Mouse (Mus musculus): Measurements from ENCODE around the gene Sik3.
A peak's percentile ranks its signal among the peaks of the same experiment; 100 is the strongest.
"Not testable (repeated sequence)": the region's sequence is repeated elsewhere in the genome, so short reads cannot be mapped to it uniquely, and the experiment has no call there.

Gene Sik3

GRCm38 (mm10) chr9:46103154-46103553, 90.5 kb downstream of the Sik3 start:
- DNase-seq (ENCODE audit: low spot score in 2 of 2) = no peak

DNA sequence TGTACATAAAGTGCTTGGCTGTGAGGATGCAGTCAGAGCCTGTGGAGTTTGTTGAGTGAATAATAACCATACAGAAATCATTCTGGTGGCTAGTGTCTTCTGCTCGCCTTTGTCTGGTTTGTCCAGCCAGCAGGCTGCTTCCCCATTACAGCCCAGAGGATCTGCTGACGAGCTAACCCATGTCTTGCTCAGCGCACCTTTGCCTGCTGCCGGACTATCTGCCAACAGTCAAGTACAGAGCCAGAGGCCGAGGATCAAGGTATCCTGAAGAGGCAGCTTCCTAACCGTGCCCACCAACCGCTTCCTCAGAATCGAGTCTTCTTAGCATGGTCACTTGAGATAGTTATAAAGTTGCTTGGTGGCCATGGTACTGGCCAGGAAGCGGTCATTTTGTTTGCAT, 93.5 kb downstream of the Sik3 start:
- DNase-seq (ENCODE audit: low spot score in 2 of 2) = no peak

- DNase-seq (ENCODE audit: low spot score in 2 of 2) = no peak
Observed at GRCm38 (mm10) chr9:46110648-46111047, 98.0 kb downstream of the Sik3 start.

- no peak for DNase-seq (ENCODE audit: low spot score in 2 of 2)
Observed at GRCm38 (mm10) chr9:46111334-46111733, 98.7 kb downstream of the Sik3 start.

DNA sequence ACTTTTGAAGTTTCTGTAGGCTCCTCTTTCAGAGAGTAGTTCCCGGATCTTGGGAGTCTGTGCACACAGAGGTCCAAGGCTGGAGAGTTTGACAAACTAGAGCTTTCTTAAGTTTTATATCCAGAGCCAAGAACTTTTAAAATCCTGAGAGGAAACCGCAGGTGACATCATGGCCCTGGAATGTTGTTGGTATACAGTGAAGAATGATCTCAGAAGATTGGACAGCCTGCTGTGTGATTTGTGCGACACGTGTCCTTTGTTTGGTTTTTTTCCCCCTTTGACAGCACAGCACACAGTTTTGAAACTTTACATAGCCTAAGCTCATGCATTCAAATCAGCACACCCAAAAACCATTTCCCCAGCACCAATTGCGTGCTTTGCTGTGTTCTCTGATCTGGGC, 99.6 kb downstream of the Sik3 start:
- DNase-seq (ENCODE audit: low spot score in 2 of 2) = no peak

DNA sequence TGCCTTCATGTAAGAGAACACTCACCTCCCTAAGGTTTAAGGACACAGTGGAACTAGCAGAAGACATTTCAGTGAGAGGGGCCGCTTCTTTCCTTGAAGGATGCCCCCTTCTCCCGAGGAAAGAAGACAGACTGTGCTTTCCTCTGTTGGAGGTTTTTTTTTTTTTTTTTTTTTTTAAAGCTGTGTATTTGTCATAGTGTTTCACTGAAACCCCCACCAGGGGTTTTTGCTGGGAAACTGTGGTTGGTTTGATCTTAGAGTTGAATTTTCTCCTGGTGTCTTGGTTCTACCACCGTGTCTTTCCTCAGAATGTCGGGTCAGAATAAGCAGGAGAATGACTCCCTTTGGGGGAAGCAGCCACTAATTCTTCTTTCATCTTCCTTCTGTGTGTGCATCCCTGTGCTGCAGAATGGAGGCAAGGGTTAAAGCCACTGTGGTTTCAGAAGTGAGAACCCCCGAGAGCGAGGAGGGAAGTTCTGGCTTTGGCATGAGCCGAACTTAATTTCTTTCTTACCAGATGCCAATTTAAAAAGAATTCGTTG, 106.3 kb downstream of the Sik3 start:
- peak in 1 of 2 experiments; percentile 16 for DNase-seq (ENCODE audit: low spot score in 2 of 2)

DNA sequence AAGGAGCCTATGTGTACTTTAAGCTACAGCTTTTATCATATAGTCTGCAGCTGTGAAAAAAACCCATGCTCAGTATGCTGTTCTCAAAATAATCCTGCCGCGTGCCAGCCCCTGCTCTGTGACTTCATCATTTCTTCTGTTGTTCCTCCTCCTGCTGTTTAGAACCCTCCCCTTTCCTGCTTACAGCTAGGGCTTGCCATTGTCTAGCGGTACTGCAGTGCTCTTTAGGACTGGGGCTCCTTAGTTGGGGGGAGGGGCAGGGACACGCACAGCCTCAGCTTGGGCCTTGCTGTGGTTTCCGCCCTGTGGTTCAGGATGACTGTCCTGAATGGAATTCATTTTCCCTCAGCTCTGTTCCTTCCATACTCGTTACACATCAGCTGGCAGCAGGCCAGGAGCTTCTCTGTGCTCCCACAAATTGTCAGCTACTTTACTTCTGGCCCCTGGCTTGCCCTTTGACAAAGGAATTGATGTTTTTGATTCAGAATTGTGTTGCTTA, 107.4 kb downstream of the Sik3 start:
- peak; percentile 71 to 77 for DNase-seq (ENCODE audit: low spot score in 2 of 2)

- peak in 1 of 2 experiments; percentile 15 for DNase-seq (ENCODE audit: low spot score in 2 of 2)
Observed at GRCm38 (mm10) chr9:46120468-46121253, 108.0 kb downstream of the Sik3 start.

DNA sequence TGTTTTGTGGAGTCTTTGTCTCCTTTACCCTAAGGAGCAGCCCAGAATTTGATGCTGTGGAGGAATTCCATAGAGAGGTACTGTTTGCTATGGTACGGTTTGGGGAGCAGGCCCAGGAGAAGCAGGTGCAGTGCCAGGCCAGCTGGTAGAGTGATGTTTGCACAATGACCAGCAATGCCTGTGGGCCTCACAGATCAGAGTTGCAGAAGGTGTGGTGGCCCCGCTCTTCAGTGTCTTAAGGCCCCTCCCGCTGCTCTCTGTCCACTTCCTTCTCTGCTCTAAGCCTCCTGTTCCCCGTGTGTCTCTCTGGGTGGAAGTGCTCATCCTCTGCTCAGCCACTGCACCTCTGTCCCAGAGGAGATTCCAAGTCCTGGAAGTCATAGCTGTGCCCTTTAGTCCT, 108.9 kb downstream of the Sik3 start:
- peak in 1 of 2 experiments; percentile 17 for DNase-seq (ENCODE audit: low spot score in 2 of 2)

- DNase-seq (ENCODE audit: low spot score in 2 of 2) = peak in 1 of 2 experiments; percentile 20
Observed at GRCm38 (mm10) chr9:46122731-46123130, 110.1 kb downstream of the Sik3 start.

DNA sequence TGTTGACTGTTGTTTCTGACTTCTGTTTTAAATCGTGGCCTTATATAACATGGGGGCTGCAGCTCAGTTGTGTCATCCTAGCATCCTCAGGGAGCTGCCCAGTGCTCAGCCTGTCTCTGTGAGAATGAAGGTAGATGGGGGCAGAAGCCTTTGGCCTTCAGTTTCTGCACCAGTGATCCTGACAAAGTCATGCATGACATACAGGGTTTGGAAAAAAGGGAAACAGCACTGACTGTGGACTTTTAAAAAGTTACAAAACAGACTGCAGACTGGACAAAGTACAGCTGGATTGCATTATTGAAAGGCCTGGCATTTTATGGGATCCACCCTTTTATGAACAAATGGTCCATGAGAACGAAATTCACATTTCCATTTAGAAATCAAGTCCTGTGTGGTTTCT, 113.7 kb downstream of the Sik3 start:
- peak in 1 of 2 experiments; percentile 11 for DNase-seq (ENCODE audit: low spot score in 2 of 2)

- no peak for DNase-seq (ENCODE audit: low spot score in 2 of 2)
Observed at GRCm38 (mm10) chr9:46127326-46127725, 114.7 kb downstream of the Sik3 start.

DNA sequence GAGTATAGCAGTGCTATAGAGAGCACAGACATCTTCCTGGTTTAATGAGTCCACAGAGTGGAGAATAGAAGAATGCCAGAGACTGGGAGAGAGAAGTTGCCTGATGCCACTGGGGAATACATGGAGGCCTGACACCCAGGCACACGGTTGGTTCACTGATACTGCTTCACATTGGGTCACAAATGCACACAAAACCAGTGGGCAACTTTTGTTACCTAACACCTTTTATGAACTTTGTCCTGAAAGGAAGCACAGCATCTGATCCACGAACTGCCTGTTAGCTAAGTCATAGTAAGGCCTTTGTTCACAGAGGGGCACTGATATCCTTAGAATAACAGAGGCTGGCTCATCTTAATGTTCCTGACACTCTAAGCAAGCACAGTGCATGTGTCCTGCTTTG, 116.6 kb downstream of the Sik3 start:
- DNase-seq (ENCODE audit: low spot score in 2 of 2) = no peak

DNA sequence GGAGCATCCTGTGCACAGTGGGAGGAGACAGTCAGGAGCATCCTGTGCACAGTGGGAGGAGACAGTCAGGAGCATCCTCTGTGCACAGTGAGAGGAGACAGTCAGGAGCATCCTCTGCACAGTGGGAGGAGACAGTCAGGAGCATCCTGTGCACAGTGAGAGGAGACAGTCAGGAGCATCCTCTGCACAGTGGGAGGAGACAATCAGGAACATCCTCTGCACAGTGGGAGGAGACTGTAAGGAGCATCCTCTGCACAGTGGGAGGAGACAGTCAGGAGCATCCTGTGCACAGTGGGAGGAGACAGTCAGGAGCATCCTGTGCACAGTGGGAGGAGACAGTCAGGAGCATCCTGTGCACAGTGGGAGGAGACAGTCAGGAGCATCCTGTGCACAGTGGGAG, 120.2 kb downstream of the Sik3 start:
- not testable (repeated sequence) for DNase-seq (ENCODE audit: low spot score in 2 of 2)

GRCm38 (mm10) chr9:46138831-46139230, 126.2 kb downstream of the Sik3 start:
- no peak for DNase-seq (ENCODE audit: low spot score in 2 of 2)

GRCm38 (mm10) chr9:46140811-46141210, 128.2 kb downstream of the Sik3 start:
- peak in 1 of 2 experiments; percentile 9 for DNase-seq (ENCODE audit: low spot score in 2 of 2)

DNA sequence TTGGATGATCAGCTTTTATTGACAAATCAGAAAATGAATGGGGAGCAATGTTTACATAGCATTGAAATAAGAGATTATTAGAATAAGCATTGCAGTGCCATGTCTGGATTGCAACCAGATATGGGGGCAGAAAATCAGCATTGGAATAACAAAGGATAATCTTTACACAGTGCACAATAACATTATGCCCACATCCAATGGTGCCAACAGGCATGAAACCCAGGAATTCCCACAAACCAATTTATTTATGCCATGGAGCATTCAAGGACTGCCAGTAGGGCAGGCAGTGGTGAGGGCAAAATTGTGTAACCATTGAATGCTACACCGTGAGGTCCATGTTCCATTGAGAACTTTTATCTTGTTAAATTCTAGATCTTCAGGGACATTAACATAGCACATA, 129.4 kb downstream of the Sik3 start:
- no peak for DNase-seq (ENCODE audit: low spot score in 2 of 2)

- DNase-seq (ENCODE audit: low spot score in 2 of 2) = no peak
Observed at GRCm38 (mm10) chr9:46142492-46142891, 129.9 kb downstream of the Sik3 start.

- DNase-seq (ENCODE audit: low spot score in 2 of 2) = peak in 1 of 2 experiments; percentile 6
Observed at GRCm38 (mm10) chr9:46144976-46145375, 132.4 kb downstream of the Sik3 start.

GRCm38 (mm10) chr9:46146437-46146836, 133.8 kb downstream of the Sik3 start:
- peak in 1 of 2 experiments; percentile 17 for DNase-seq (ENCODE audit: low spot score in 2 of 2)

GRCm38 (mm10) chr9:46148723-46149122, 136.1 kb downstream of the Sik3 start:
- DNase-seq (ENCODE audit: low spot score in 2 of 2) = no peak

DNA sequence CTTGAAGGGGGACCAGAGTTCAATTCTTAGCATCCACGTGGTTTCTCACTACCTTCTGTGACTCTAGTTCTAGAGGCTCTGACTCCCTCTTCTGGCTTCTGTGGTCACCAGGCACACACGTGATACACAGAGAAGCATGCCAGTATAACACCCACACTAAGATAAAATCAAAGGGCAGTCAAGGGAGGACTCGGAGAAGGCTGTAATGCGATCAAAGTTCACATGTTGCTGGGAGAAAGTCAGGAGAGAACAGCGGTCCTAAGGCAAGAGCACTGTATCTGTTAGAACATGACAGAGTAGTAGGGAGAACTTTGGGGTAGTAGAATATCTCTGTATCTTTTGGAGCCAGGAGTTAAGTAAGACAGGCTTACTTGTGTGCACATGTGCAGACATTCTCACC, 136.8 kb downstream of the Sik3 start:
- DNase-seq (ENCODE audit: low spot score in 2 of 2) = peak in 1 of 2 experiments; percentile 7

DNA sequence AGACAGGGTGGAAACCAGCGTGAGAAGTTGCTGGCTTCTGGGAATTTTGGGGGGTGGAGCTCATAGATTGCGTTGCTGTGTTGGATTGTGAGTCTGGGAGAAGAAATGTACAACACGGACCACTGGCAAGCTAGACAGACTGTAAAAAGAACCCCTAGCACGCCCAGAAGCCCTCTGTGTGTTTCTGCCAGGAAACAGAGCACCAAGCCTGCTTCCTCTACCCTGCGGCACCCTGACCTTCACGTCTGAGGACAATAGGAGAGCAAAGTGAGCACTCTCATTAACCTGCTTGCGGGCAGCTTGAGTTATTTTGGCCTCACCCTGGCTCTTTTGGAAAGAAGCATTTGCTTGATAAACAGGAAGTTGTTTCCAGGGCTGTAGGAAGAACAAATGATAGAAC, 137.5 kb downstream of the Sik3 start:
- DNase-seq (ENCODE audit: low spot score in 2 of 2) = peak in 1 of 2 experiments; percentile 20
